Mouse (Mus musculus) ES-Bruce4 (cell line): ENCODE measurements around the gene Tgfbr3. TPM values are rescaled to one million over a fixed set of nuclear protein-coding genes. Genes with fewer than 3 reads are reported as not detected.

Experiments used
- H3K27ac ChIP-seq: 2 replicates; pipeline ENCODE4 v1.5.1; 2012; ENCODE audit warnings: low read length, inconsistent platforms; ENCODE audit not compliant: insufficient read depth
- H3K27me3 ChIP-seq: 2 replicates; pipeline ENCODE4 v1.6.1; 2012; ENCODE audit warnings: mild to moderate bottlenecking, low read length, inconsistent platforms; ENCODE audit not compliant: control insufficient read depth, poor library complexity, insufficient read depth, severe bottlenecking
- H3K36me3 ChIP-seq: 2 replicates; pipeline ENCODE4 v1.6.1; 2012; ENCODE audit warnings: inconsistent platforms, mild to moderate bottlenecking, low read length, moderate library complexity; ENCODE audit not compliant: control insufficient read depth, poor library complexity, insufficient read depth, severe bottlenecking
- H3K4me1 ChIP-seq: one replicate; pipeline ENCODE4 v1.8.1; 2011; ENCODE audit warnings: low read length; ENCODE audit not compliant: control insufficient read depth, insufficient read depth
- H3K4me3 ChIP-seq: 2 replicates; pipeline ENCODE4 v1.5.1; 2011; ENCODE audit warnings: low read depth, mild to moderate bottlenecking, low read length
- H3K9ac ChIP-seq: 2 replicates; pipeline ENCODE4 v1.6.1; 2012; ENCODE audit warnings: low read depth, mild to moderate bottlenecking, inconsistent platforms; ENCODE audit not compliant: poor library complexity, severe bottlenecking
- H3K9me3 ChIP-seq: replicated peaks from 2 replicates; pipeline ENCODE4 v1.6.1; 2012; ENCODE audit warnings: mild to moderate bottlenecking, low read length, inconsistent platforms; ENCODE audit not compliant: control insufficient read depth, poor library complexity, insufficient read depth, severe bottlenecking
- CTCF ChIP-seq: IDR thresholded peaks from one replicate; pipeline ENCODE4 v1.8.1; 2011; ENCODE audit warnings: low read depth, low read length
- EP300 ChIP-seq: IDR thresholded peaks from 2 replicates; pipeline ENCODE4 v1.6.1; 2011; ENCODE audit warnings: low read depth, low read length; ENCODE audit not compliant: insufficient read depth
- POLR2A ChIP-seq: IDR thresholded peaks from one replicate; pipeline ENCODE4 v1.8.1; 2011; ENCODE audit warnings: low read length; ENCODE audit not compliant: insufficient read depth
- polyA plus RNA-seq: library from polyadenylated mRNA; stranded (reverse); fragments of >200 nt; gene quantifications from 2 replicates; pipeline ENCODE4 v1.2.4, GENCODE M21; 2011; ENCODE audit warnings: low read depth; ENCODE audit not compliant: missing spikeins, insufficient read depth, insufficient read length

Tgfbr3 gene
- polyA plus RNA-seq = 6.6 and 8.8 TPM in 2 replicates

DNA sequence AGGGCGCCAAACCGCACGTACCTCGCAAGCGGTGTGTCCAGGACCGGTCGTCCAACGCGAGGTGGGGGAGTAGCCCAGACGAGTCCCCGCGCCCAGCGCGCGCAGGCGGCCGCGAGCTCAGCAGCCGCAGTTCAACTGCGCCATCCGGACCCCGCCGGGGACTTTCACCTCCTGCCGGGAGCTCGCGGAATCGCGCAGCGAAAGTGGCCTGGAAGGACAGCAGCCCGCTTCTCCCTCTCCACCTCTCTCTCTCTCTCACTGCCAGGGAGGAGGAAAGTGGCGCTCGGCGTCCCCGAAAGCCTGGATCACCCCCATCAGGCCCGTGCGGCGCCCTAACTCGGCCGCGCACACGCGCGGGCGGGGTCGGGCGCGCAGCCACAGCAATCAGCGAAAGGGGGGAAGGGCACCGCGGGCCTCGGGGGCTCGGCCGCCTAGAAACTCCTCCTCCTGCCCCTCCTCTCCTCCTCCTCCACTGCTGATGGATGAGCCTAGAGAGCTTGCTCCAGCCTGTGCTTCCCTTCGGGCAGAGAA is at the start of gene Tgfbr3:
Gene Tgfbr3, minus strand, starts transcription at position 396 of the 531 bp plus-strand sequence.
- H3K9ac ChIP-seq = peak within 1 kb of the TSS; percentile 61
- H3K27ac ChIP-seq = no peak within 1 kb of the TSS
- peak within 1 kb of the TSS; percentile 88 for H3K4me3 ChIP-seq
- no peaks in the 10 kb centered on the region for H3K9me3 ChIP-seq
- H3K27me3 ChIP-seq = peaks cover 8% of the 10 kb centered on the region
- no peaks in the 10 kb centered on the region for H3K4me1 ChIP-seq
- H3K36me3 ChIP-seq = no peaks in the 10 kb centered on the region
- no peak for TF ChIP-seq POLR2A
- no peak for TF ChIP-seq EP300
- no peak for TF ChIP-seq CTCF

DNA sequence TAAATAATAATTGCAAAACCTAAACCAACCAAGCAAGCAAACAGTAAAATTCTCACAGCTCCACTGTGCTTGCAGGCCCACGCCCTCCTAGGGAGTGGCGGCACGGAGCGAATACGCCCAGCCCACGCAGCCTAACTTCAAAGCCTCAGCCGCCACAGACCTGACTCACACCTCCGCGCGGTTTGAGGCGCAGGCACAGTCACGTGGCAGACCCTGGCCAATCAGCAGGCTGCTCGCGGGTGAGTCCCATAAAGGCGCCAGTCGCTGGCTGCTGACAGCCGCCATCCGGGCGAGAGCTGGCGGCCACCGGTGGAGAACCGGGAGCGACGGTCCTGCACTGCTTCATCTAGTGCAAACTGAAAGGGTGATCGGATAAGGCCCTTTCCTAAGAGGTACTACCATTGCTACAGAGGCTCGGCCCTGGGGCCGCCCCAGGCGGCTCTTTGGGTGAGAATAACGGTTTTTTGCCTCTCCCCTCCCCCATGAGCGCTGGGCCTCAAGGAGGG is 41.5 kb upstream of the Tgfbr3 start, which contains the start of gene Brdt:
Gene Brdt, plus strand, starts transcription at position 244 of the 506 bp plus-strand sequence.
- TF ChIP-seq POLR2A (no peak), EP300 (no peak), CTCF (no peak)
- Histone ChIP-seq H3K27ac (no peak within 1 kb of the TSS), H3K4me1 (no peaks in the 10 kb centered on the region), H3K9me3 (peaks cover 4% of the 10 kb centered on the region), H3K4me3 (no peak within 1 kb of the TSS), H3K27me3 (no peaks in the 10 kb centered on the region), H3K36me3 (no peaks in the 10 kb centered on the region), H3K9ac (no peak within 1 kb of the TSS)

DNA sequence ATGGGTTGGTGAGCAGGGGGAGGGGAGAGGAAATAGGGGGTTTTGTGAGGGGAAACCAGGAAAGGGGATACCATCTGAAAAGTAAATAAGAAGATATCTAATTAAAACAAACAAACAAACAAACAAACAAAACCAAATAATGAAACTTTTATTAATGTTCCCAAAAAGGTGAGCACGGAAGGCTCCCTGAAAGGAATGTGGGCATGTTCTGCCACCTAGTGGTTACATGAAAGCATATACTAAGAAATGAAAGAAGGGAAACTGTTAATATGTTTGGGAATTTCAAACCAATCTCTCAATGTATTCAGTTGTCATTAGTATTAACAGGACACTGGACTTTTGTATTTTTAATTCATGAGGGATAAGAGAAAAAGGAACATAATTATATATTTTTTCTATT is 31.3 kb upstream of the Tgfbr3 start:
- Histone ChIP-seq H3K9me3 (no peaks in the 10 kb centered on the region), H3K27me3 (no peaks in the 10 kb centered on the region), H3K36me3 (no peaks in the 10 kb centered on the region), H3K4me1 (no peaks in the 10 kb centered on the region), H3K27ac (no peak overlapping the region), H3K9ac (no peak overlapping the region), H3K4me3 (no peak overlapping the region)
- TF ChIP-seq EP300 (no peak), CTCF (peak; percentile 13), POLR2A (no peak)

DNA sequence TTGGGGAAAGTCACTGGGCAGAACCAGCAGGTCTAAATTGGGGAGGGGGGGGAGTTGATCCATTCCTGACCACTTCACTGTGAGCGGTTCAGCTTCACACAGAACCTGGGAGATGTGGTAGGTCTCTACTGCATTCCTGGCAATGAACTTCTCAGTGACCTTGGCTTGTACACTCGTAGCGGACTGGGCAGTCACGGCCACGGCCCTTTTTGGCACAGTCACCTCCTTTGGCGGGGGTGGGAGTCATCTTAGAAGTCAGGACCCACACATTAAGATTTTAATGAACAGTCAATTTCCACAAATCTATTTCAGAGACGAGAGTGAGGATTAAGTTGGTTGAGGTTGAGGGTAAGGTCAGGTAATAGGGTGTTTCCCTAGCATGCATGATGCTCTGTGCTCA is 27.7 kb upstream of the Tgfbr3 start:
- Histone ChIP-seq H3K9me3 (no peaks in the 10 kb centered on the region; the same call in 1 of the 2 replicates), H3K27ac (no peak overlapping the region), H3K27me3 (no peaks in the 10 kb centered on the region), H3K4me1 (no peaks in the 10 kb centered on the region), H3K9ac (no peak overlapping the region), H3K4me3 (no peak overlapping the region), H3K36me3 (no peaks in the 10 kb centered on the region)
- TF ChIP-seq POLR2A (no peak), EP300 (no peak), CTCF (no peak)

DNA sequence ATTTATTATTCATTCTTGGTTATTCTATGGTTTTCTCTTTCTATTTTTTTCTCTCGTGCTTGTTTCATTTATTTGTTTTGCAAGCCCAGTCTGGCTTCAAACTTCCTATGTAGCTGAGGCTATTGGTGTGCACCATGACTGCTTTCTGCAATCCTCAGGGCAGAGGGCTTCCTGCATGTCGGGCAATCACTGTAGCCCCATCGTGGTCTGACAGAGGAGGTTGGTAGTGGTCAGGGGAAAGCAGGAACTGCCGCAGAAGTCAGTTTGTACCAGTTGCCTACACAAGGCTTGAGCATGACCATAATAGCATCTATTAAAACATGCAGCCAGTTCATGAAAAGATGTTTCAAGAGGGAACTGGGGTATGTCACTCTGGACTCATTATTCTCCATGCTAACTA is 18.0 kb upstream of the Tgfbr3 start:
- no peaks in the 10 kb centered on the region for H3K4me1 ChIP-seq
- TF ChIP-seq EP300 = no peak
- no peak for TF ChIP-seq POLR2A
- TF ChIP-seq CTCF = no peak
- no peaks in the 10 kb centered on the region for H3K36me3 ChIP-seq
- H3K27ac ChIP-seq = no peak overlapping the region
- H3K9me3 ChIP-seq = no peaks in the 10 kb centered on the region
- no peak overlapping the region for H3K9ac ChIP-seq
- no peak overlapping the region for H3K4me3 ChIP-seq
- H3K27me3 ChIP-seq = no peaks in the 10 kb centered on the region

DNA sequence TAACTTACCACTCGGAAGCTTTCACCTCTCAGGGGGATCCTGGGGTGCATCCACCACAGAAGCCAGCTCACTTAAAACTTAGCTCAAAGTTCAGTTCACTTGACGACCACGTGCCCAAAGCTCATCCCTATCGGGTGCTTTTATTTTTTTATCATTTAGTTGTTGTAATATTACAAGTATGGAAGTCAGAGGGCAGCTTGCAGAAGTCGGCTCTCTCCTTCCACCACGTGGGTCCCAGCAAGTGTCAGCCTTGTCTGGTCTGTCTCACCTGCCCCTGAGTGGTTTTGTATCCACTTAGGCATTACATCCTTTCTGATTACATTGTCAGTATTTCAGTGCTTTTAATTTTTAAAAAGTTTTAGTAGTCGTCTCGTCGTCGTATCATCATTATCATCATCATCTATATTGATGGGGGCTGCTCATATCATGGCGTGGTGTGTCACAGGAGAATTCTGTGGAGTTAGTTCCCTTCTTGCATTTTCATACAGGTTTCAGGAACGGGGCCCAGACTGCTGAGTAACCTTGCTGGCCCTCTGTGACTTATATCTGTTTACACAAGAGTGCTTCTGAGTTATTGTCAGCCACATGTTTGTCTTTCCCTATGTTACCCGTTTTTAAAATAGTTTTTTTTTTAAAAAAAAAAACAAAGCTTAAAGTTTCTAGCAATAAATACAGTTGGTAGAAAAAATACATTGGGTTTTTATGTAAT is 14.8 kb upstream of the Tgfbr3 start:
- no peaks in the 10 kb centered on the region for H3K27me3 ChIP-seq
- H3K4me1 ChIP-seq = no peaks in the 10 kb centered on the region
- no peaks in the 10 kb centered on the region for H3K9me3 ChIP-seq
- H3K27ac ChIP-seq = no peak overlapping the region
- H3K4me3 ChIP-seq = no peak overlapping the region
- H3K36me3 ChIP-seq = no peaks in the 10 kb centered on the region
- no peak overlapping the region for H3K9ac ChIP-seq
- no peak for TF ChIP-seq EP300
- no peak for TF ChIP-seq CTCF
